1 mouse cellular context compared by ENCODE assay signal in the genomic region with DNA sequence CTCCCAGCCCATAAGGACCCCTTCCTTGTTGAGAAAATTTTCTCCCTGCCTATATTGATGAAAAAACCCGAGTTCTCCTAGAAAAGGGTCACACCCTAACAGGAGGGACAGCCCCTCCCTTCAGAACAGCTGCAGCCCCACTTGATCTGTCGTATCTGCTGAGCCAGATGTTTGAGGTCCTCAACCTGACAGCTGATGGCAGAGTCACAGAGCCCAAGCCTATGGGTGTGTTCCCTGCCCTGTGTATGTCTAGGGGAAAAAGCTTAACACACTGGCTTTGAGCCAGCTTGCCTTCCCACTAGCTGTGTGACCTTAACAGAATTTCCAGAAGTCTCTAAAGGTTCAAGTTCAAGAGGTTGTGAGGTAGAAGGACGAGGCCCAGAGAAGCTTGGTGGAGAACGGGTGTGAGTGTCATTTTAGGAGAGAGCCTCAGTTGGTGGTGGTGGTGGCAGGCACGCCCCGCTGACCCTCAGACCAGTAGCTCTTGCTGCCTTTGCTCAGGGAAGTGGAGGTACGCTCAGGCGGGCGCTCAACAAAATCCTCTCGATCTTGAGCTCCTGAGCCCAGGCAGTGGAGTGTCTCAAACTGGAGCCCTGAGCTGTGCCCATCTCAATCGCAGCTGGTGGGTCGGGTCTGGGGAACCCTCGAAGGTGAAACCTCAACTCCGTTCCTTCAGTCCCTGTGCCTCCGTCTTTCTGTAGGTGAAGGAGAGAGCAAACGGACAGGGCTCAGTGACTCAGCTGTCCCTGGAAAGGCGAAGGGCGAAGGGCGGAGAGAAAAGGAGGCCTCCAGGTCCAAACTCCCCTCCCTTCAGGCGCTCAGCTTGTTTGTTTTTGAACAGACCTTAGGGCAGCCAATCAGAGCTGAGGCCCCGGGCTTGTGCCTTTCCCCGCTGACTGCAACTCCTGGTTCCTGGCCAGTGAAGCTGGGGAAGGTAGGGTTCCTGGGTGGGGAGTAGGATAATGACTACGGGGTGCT.
TF ChIP-seq lines count a peak whose summit lies in the region.

No protein-coding gene starts in this region.

TF ChIP-seq in MEL, 35 proteins besides CTCF, POLR2A, EP300 and RAD21:
- TF ChIP-seq MAFK (IDR thresholded peaks at IDR 0.05; ENCODE audit: borderline replicate concordance, low read depth, low read length) (no peak), GABPA (IDR thresholded peaks at IDR 0.05; ENCODE audit: low read depth, low read length) (no peak), TAL1 (IDR thresholded peaks at IDR 0.05; ENCODE audit: low read length) (peak; percentile 84), CHD1 (IDR thresholded peaks at IDR 0.05; ENCODE audit: low read depth, low read length) (no peak), USF1 (IDR thresholded peaks at IDR 0.05; ENCODE audit: low read depth, low read length) (no peak), SIN3A (IDR thresholded peaks at IDR 0.05; ENCODE audit: low read length) (peak; percentile 47; the same call in 1 of the 2 replicates), GATA1 (IDR thresholded peaks at IDR 0.05; ENCODE audit: low read depth, low read length) (peak; percentile 24; the same call in 1 of the 2 replicates), ELF1 (IDR thresholded peaks at IDR 0.05; ENCODE audit: low read depth, low read length) (no peak), CHD2 (IDR thresholded peaks at IDR 0.05; ENCODE audit: low read length) (no peak), POLR2AphosphoS2 (IDR thresholded peaks at IDR 0.05; ENCODE audit: low read length) (no peak), MAX (IDR thresholded peaks at IDR 0.05; ENCODE audit: low read length) (no peak), BHLHE40 (IDR thresholded peaks at IDR 0.05; ENCODE audit: borderline replicate concordance, low read depth, low read length) (no peak), ETS1 (IDR thresholded peaks at IDR 0.05; ENCODE audit: low read depth, low read length) (peak; percentile 87), MAZ (IDR thresholded peaks at IDR 0.05; ENCODE audit: low read depth, low read length) (0 out of 2 replicates have a peak, but pooled peaks have one; percentile 24), TCF12 (IDR thresholded peaks at IDR 0.05; ENCODE audit: low read depth, low read length) (peak; percentile 46; the same call in 1 of the 2 replicates), MXI1 (IDR thresholded peaks at IDR 0.05; ENCODE audit: low read depth, low read length) (no peak), USF2 (IDR thresholded peaks at IDR 0.05; ENCODE audit: borderline replicate concordance in 1 of 2, insufficient read depth in 1 of 2, low read depth in 1 of 2, low read length in 2 of 2) (no peak), E2F4 (IDR thresholded peaks at IDR 0.05; ENCODE audit: borderline replicate concordance, low read depth, low read length) (no peak)
TF ChIP-seq in MEL: peak in this region for 6.
